Mouse (Mus musculus): Measurements from ENCODE around the gene Cd44.

DNA sequence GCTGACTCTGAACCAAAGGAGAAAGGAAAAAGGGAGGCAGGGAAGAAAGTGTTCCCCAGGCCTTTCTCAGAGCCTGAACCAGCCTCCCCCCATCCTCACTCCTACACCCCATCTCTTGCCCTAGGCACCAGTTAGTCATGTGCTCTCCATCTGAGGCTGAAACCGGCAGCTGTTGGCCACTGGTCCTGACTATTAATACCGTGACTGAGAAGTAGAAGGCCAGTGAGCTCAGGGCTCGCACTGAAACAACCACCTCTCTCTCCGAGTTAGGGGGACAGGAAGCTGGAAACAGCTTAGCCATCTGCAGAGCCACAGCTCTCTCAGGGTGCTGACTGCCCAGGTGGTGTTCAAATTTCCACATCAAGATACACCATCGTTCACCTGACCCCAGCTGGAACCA, 13.2 kb upstream of the Cd44 start:
- no peak for TF ChIP-seq CTCF (IDR thresholded peaks at IDR 0.05; ENCODE audit: control insufficient read depth, insufficient read depth, insufficient read length)
- no peak for TF ChIP-seq CEBPB (IDR thresholded peaks at IDR 0.05; ENCODE audit: low read depth)
